Mouse (Mus musculus) CH12.LX (cell line): ENCODE data around the gene Pawr. TPM values are rescaled to one million over a fixed set of nuclear protein-coding genes. Genes with fewer than 3 reads are reported as not detected.

ENCODE experiments used
- DNase-seq: peaks from one replicate; pipeline ENCODE4 v3.0.0-alpha.2; 2013; ENCODE audit errors: extremely low read depth
- H3K27ac ChIP-seq: 2 replicates; pipeline ENCODE4 v1.5.1; 2012; ENCODE audit warnings: low read depth, mild to moderate bottlenecking, control low read depth, moderate library complexity; ENCODE audit not compliant: insufficient read depth
- H3K27me3 ChIP-seq: replicated peaks from 2 replicates; pipeline ENCODE3; 2012; ENCODE audit warnings: inconsistent platforms
- H3K36me3 ChIP-seq, 2 experiments: replicated peaks in 1 of 2; 2 replicates each; pipeline versions ENCODE3 to v1.6.1; 2012; ENCODE audit warnings: inconsistent platforms in 1 of 2, low read length in 1 of 2, mild to moderate bottlenecking in 1 of 2, mixed read lengths in 1 of 2, moderate library complexity in 1 of 2; ENCODE audit not compliant: control insufficient read depth in 1 of 2, insufficient read depth in 1 of 2
- H3K4me1 ChIP-seq, 2 experiments: 2 replicates each; pipeline ENCODE4 v1.6.1; 2012; ENCODE audit warnings: inconsistent platforms in 1 of 2, moderate library complexity in 1 of 2; ENCODE audit not compliant: insufficient read depth in 2 of 2, control insufficient read depth in 1 of 2
- H3K4me2 ChIP-seq: 2 replicates; pipeline ENCODE4 v1.6.1; 2012; ENCODE audit warnings: low read depth, mild to moderate bottlenecking, control low read depth; ENCODE audit not compliant: poor library complexity, insufficient read depth, severe bottlenecking
- H3K4me3 ChIP-seq, 3 experiments: fragments of 150-350 bp in 1 of 3; sonication (generic) in 1 of 3; replicated peaks in 1 of 3; 2 replicates each; pipeline versions ENCODE3 to v1.5.1; 2011 to 2012; ENCODE audit warnings: low read depth in 2 of 3, low read length in 2 of 3, mild to moderate bottlenecking in 2 of 3, moderate library complexity in 2 of 3, control low read depth in 1 of 3, improper control_type of control experiment in 1 of 3, inconsistent platforms in 1 of 3, mixed read lengths in 1 of 3; ENCODE audit not compliant: poor library complexity in 1 of 3
- H3K79me2 ChIP-seq: replicated peaks from 2 replicates; pipeline ENCODE4 v1.6.1; 2012; ENCODE audit warnings: mild to moderate bottlenecking, moderate library complexity; ENCODE audit not compliant: control insufficient read depth, poor library complexity, insufficient read depth, severe bottlenecking; ENCODE audit errors: extremely low read depth
- H3K9ac ChIP-seq: 2 replicates; pipeline ENCODE4 v1.6.1; 2012; ENCODE audit warnings: low read depth, mild to moderate bottlenecking, control low read depth, moderate library complexity; ENCODE audit not compliant: insufficient read depth
- H3K9me3 ChIP-seq: replicated peaks from 2 replicates; pipeline ENCODE3; 2012; ENCODE audit warnings: low read length, inconsistent platforms, mixed read lengths
- CHD1 ChIP-seq: IDR thresholded peaks from 2 replicates; pipeline ENCODE4 v1.6.1; 2012; ENCODE audit warnings: low read depth, low read length, improper control_type of control experiment, inconsistent platforms
- CHD2 ChIP-seq: IDR thresholded peaks from 2 replicates; pipeline ENCODE4 v1.6.1; 2011; ENCODE audit warnings: low read length, improper control_type of control experiment
- CTCF ChIP-seq, 2 experiments: IDR thresholded peaks in 1 of 2; conservative IDR thresholded peaks in 1 of 2; 2 replicates each; pipeline ENCODE4 v1.5.1; 2011 to 2012; ENCODE audit warnings: low read depth in 2 of 2, low read length in 2 of 2, improper control_type of control experiment in 1 of 2, inconsistent platforms in 1 of 2, mild to moderate bottlenecking in 1 of 2, moderate library complexity in 1 of 2
- ELF1 ChIP-seq: IDR thresholded peaks from 2 replicates; pipeline ENCODE4 v1.6.1; 2014; ENCODE audit warnings: low read depth, mild to moderate bottlenecking, inconsistent platforms, low read length, improper control_type of control experiment
- EP300 ChIP-seq: IDR thresholded peaks from 2 replicates; pipeline ENCODE4 v1.6.1; 2011; ENCODE audit warnings: low read length, improper control_type of control experiment
- ETS1 ChIP-seq: conservative IDR thresholded peaks from 2 replicates; pipeline ENCODE4 v1.6.1; 2012; ENCODE audit warnings: low read depth, mild to moderate bottlenecking, inconsistent platforms, low read length, improper control_type of control experiment, moderate library complexity
- IRF4 ChIP-seq: IDR thresholded peaks from 2 replicates; pipeline ENCODE4 v1.6.1; 2014; ENCODE audit warnings: low read depth, mild to moderate bottlenecking, inconsistent platforms, low read length, improper control_type of control experiment
- JUND ChIP-seq: conservative IDR thresholded peaks from 2 replicates; pipeline ENCODE4 v1.6.1; 2011; ENCODE audit warnings: low read depth, low read length, improper control_type of control experiment
- KAT2A ChIP-seq: IDR thresholded peaks from 2 replicates; pipeline ENCODE4 v1.6.1; 2012; ENCODE audit warnings: low read length, improper control_type of control experiment, inconsistent platforms; ENCODE audit not compliant: insufficient replicate concordance
- MAZ ChIP-seq: IDR thresholded peaks from 2 replicates; pipeline ENCODE4 v1.6.1; 2012; ENCODE audit warnings: low read depth, mild to moderate bottlenecking, inconsistent platforms, low read length, improper control_type of control experiment, moderate library complexity
- MEF2A ChIP-seq: IDR thresholded peaks from 2 replicates; pipeline ENCODE4 v1.6.1; 2014; ENCODE audit warnings: low read depth, mild to moderate bottlenecking, inconsistent platforms, low read length, improper control_type of control experiment, borderline replicate concordance
- MXI1 ChIP-seq: IDR thresholded peaks from 2 replicates; pipeline ENCODE4 v1.6.1; 2011; ENCODE audit warnings: mild to moderate bottlenecking, low read depth, low read length, improper control_type of control experiment
- MYC ChIP-seq: IDR thresholded peaks from 2 replicates; pipeline ENCODE4 v1.6.1; 2011; ENCODE audit warnings: low read depth, mild to moderate bottlenecking, improper control_type of control experiment, low read length
- NELFE ChIP-seq: IDR thresholded peaks from 2 replicates; pipeline ENCODE4 v1.6.1; 2011; ENCODE audit warnings: low read depth, low read length, improper control_type of control experiment
- PAX5 ChIP-seq: IDR thresholded peaks from 2 replicates; pipeline ENCODE4 v1.6.1; 2012; ENCODE audit warnings: low read length, inconsistent platforms, mixed read lengths
- POLR2A ChIP-seq: IDR thresholded peaks from 2 replicates; pipeline ENCODE4 v1.6.1; 2011; ENCODE audit warnings: low read depth, mild to moderate bottlenecking, improper control_type of control experiment, low read length
- POLR2AphosphoS2 ChIP-seq: IDR thresholded peaks from 2 replicates; pipeline ENCODE4 v1.6.1; 2011; ENCODE audit warnings: low read depth, low read length, improper control_type of control experiment
- RCOR1 ChIP-seq: conservative IDR thresholded peaks from 2 replicates; pipeline ENCODE4 v1.6.1; 2012; ENCODE audit warnings: low read depth, mild to moderate bottlenecking, inconsistent platforms, low read length, improper control_type of control experiment
- TBP ChIP-seq: conservative IDR thresholded peaks from 2 replicates; pipeline ENCODE4 v1.6.1; 2011; ENCODE audit warnings: low read depth, low read length, improper control_type of control experiment
- UBTF ChIP-seq: IDR thresholded peaks from 2 replicates; pipeline ENCODE4 v1.6.1; 2012; ENCODE audit warnings: low read depth, mild to moderate bottlenecking, inconsistent platforms, low read length, improper control_type of control experiment, moderate library complexity
- USF2 ChIP-seq: conservative IDR thresholded peaks from 2 replicates; pipeline ENCODE4 v1.6.1; 2011; ENCODE audit warnings: low read depth, low read length, improper control_type of control experiment
- ZMIZ1 ChIP-seq: IDR thresholded peaks from 2 replicates; pipeline ENCODE4 v1.6.1; 2012; ENCODE audit warnings: low read depth, mild to moderate bottlenecking, inconsistent platforms, low read length, improper control_type of control experiment
- ZNF384 ChIP-seq: IDR thresholded peaks from 2 replicates; pipeline ENCODE4 v1.6.1; 2012; ENCODE audit warnings: low read depth, low read length, improper control_type of control experiment, inconsistent platforms
- dilution Hi-C: fragments of 300-500 bp; cut with MboI; formaldehyde crosslinking; loops from 2 replicates; pipeline ENCODE4 v1.14.3; 2020; ENCODE audit warnings: low sequenced_read_pairs; ENCODE audit not compliant: extremely low pct_unique_long_range_greater_than_20kb, extremely low pct_ligation_motif_present
- in situ Hi-C: fragments of 300-500 bp; cut with MboI; formaldehyde crosslinking; loops from 3 replicates; pipeline ENCODE4 v1.14.3; 2019; ENCODE audit warnings: low sequenced_read_pairs, low pct_ligation_motif_present, low pct_unique_long_range_greater_than_20kb, mixed read lengths
- polyA plus RNA-seq: library from polyadenylated mRNA; unstranded; fragments of >175 nt; gene quantifications from 2 replicates; pipeline ENCODE4 v1.2.1, GENCODE M21; 2012; ENCODE audit warnings: low read depth; ENCODE audit not compliant: insufficient read length
- total RNA-seq, 2 experiments: library from RNA; depleted of rRNA; stranded (reverse); fragments of 300-350 nt in 1 of 2; fragments of >200 nt in 1 of 2; gene quantifications; 2 replicates each; pipeline ENCODE4 v1.2.3; 2012 to 2014

The Pawr gene
- total and polyA plus RNA-seq, 3 experiments: not detected

DNA sequence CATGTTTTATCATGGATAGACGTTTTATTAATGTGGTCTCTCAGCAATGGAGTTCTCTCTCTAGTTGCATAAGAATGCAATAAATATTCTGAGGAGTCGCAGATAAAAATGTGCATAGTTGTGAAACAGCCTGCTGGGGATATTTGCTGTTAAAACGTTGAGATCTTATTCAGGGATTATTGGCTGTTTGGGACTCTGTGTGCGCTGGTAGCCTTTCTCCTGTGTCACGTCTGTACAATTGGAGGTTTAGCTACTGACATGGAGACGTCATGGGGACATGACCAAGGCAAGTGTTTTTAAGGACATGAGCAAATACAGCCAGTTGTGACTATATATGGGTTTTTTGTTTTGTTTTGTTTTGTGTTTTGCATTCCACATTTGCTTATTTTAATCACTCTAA, 28.9 kb downstream of the Pawr start:
- no peaks in the 10 kb centered on the region for H3K27me3 ChIP-seq
- no peak overlapping the region for H3K4me2 ChIP-seq
- H3K27ac ChIP-seq: no peak overlapping the region
- in situ Hi-C loops: no loop called here
- no peaks in the 10 kb centered on the region for H3K9me3 ChIP-seq
- dilution Hi-C loops: no loop called here
- H3K79me2 ChIP-seq: no peaks in the 10 kb centered on the region
- H3K9ac ChIP-seq: no peak overlapping the region
- H3K4me3 ChIP-seq: no peak overlapping the region
- H3K36me3 ChIP-seq: no peaks in the 10 kb centered on the region
- DNase-seq: no peak
- TF ChIP-seq PAX5 (no peak), EP300 (no peak), POLR2A (no peak), RCOR1 (no peak), MEF2A (no peak), ELF1 (no peak), ZNF384 (no peak), TBP (no peak), ETS1 (no peak), MAZ (no peak)
- no peaks in the 10 kb centered on the region for H3K4me1 ChIP-seq

DNA sequence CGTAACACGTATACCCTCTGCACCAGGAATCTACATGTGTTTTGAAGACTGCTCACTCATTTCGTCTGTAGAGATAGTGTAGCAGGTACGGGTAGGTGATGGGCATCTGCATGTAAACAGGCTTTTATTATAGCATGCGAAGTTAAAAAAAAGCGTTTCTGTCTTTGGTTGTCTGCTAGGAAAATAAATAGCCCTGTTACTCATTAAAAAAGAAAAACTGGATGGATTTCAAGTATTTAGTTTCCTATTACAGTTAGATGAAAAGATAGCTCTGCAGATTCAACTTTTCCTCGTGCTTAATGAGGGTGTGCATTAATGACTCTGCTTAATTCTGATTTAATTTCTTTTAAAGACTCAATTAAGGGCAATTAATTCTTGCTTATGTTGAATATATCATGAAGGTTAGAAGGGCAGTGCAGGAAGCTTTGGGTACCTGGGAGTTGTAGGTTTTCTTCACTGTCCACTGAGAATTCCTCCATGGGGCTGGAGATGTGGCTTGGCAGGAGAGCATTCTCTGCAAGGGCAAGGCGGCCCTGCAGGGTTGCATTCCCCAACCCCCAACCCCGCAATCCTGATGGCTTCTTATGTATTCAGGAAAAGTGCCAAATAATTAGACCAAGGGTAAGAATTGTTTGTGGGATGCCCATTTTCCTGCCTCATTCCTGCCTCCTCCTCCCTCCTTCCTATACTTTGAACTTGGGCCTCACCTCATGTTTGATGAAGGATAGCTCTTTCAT, 29.7 kb downstream of the Pawr start:
- no peaks in the 10 kb centered on the region for H3K4me1 ChIP-seq
- no peak overlapping the region for H3K4me3 ChIP-seq
- H3K27me3 ChIP-seq: no peaks in the 10 kb centered on the region
- no peak for DNase-seq
- in situ Hi-C loops: no loop called here
- H3K27ac ChIP-seq: no peak overlapping the region
- no peak for TF ChIP-seq ZNF384
- TF ChIP-seq TBP: no peak
- TF ChIP-seq USF2: no peak
- no peak for TF ChIP-seq KAT2A
- no peak for TF ChIP-seq UBTF
- no peak for TF ChIP-seq MXI1
- TF ChIP-seq CTCF (conservative IDR thresholded peaks at IDR 0.05 in 1 of 2, IDR thresholded peaks at IDR 0.05 in 1 of 2; ENCODE audit: low read depth in 2 of 2, low read length in 2 of 2): no peak
- no peak for TF ChIP-seq MYC
- no peak for TF ChIP-seq ZMIZ1
- no peak for TF ChIP-seq IRF4
- TF ChIP-seq CHD2: no peak
- no peak for TF ChIP-seq NELFE
- no peak for TF ChIP-seq POLR2AphosphoS2
- no peak for TF ChIP-seq PAX5
- no peak for TF ChIP-seq CHD1
- TF ChIP-seq MAZ: no peak
- TF ChIP-seq JUND: no peak
- TF ChIP-seq, all 38 proteins: peak for 0
- dilution Hi-C loops: no loop called here
- no peak overlapping the region for H3K9ac ChIP-seq
- no peaks in the 10 kb centered on the region for H3K36me3 ChIP-seq
- no peaks in the 10 kb centered on the region for H3K79me2 ChIP-seq
- no peaks in the 10 kb centered on the region for H3K9me3 ChIP-seq
- no peak overlapping the region for H3K4me2 ChIP-seq
